Mouse (Mus musculus) liver, embryonic 15.5 days (tissue): ENCODE data around the gene Zfp804b. TPM values are rescaled to one million over a fixed set of nuclear protein-coding genes. Genes with fewer than 3 reads are reported as not detected.

Source experiments
- polyA plus RNA-seq: library from polyadenylated mRNA; unstranded; fragments of >200 nt; fragmentation: Nextera tagmentation; extraction: Ambion mirVana; gene quantifications from 2 replicates; pipeline ENCODE4 v1.2.1, GENCODE M21; 2015

Zfp804b gene
- polyA plus RNA-seq, 1 experiment from 2014 or later, result 0.14 TPM

Other genes with a start within 250 kb of the Zfp804b start
- gene Tex47, start 40.6 kb downstream of the Zfp804b start, polyA plus RNA-seq, result 0.05 TPM in 1 of 2 replicates, not detected in the other